Mouse (Mus musculus) cerebellum, adult 9-10 months (tissue): ENCODE data around the gene Tmem273.
A peak's percentile ranks its signal among the peaks of the same experiment; 100 is the strongest.

Experiments
- DNase-seq: peaks from one replicate; pipeline ENCODE4 v3.0.0; 2022

The Tmem273 gene

GRCm38 (mm10) chr14:32814961-32815360 is 29.2 kb downstream of the Tmem273 start:
- no peak for DNase-seq

- no peak for DNase-seq
Observed at GRCm38 (mm10) chr14:32816533-32816932, 30.8 kb downstream of the Tmem273 start.

GRCm38 (mm10) chr14:32817258-32817657 is 31.5 kb downstream of the Tmem273 start:
- DNase-seq = no peak

GRCm38 (mm10) chr14:32819297-32819696 is 33.5 kb downstream of the Tmem273 start:
- DNase-seq = no peak

GRCm38 (mm10) chr14:32822812-32823211 is 37.0 kb downstream of the Tmem273 start:
- no peak for DNase-seq

GRCm38 (mm10) chr14:32823861-32824260 is 38.1 kb downstream of the Tmem273 start:
- no peak for DNase-seq

GRCm38 (mm10) chr14:32824267-32825150 is 38.7 kb downstream of the Tmem273 start:
- no peak for DNase-seq

- DNase-seq = no peak
Observed at GRCm38 (mm10) chr14:32825426-32826032, 39.8 kb downstream of the Tmem273 start.

- DNase-seq = no peak
Observed at GRCm38 (mm10) chr14:32827165-32827564, 41.4 kb downstream of the Tmem273 start.

GRCm38 (mm10) chr14:32827994-32828650 is 42.4 kb downstream of the Tmem273 start:
- DNase-seq = no peak

GRCm38 (mm10) chr14:32833847-32834246 is 48.1 kb downstream of the Tmem273 start, which contains the start of gene Fam170b:
Gene Fam170b (plus strand): TSS chr14:32833962.
- DNase-seq = no peak

- DNase-seq = no peak
Observed at GRCm38 (mm10) chr14:32835181-32835580, 49.4 kb downstream of the Tmem273 start.

- DNase-seq = no peak
Observed at GRCm38 (mm10) chr14:32835596-32835995, 49.8 kb downstream of the Tmem273 start.

- DNase-seq = no peak
Observed at GRCm38 (mm10) chr14:32836191-32836590, 50.4 kb downstream of the Tmem273 start.

- no peak for DNase-seq
Observed at GRCm38 (mm10) chr14:32842052-32842451, 56.3 kb downstream of the Tmem273 start.

GRCm38 (mm10) chr14:32854059-32854458 is 68.3 kb downstream of the Tmem273 start:
- DNase-seq = no peak

GRCm38 (mm10) chr14:32856246-32856645 is 70.5 kb downstream of the Tmem273 start:
- no peak for DNase-seq

- peak; percentile 8 for DNase-seq
Observed at GRCm38 (mm10) chr14:32856681-32857328, 71.0 kb downstream of the Tmem273 start, which contains the start of gene Vstm4. Gene Vstm4 (plus strand): TSS chr14:32856756.

GRCm38 (mm10) chr14:32858361-32858760 is 72.6 kb downstream of the Tmem273 start:
- DNase-seq = no peak

GRCm38 (mm10) chr14:32858941-32859510 is 73.3 kb downstream of the Tmem273 start:
- no peak for DNase-seq

GRCm38 (mm10) chr14:32859831-32860569 is 74.2 kb downstream of the Tmem273 start:
- no peak for DNase-seq

GRCm38 (mm10) chr14:32861149-32861581 is 75.4 kb downstream of the Tmem273 start:
- DNase-seq = no peak
